Mouse (Mus musculus): ENCODE measurements at regions not wholly inside any gene's neighbourhood (a gene's known extent, or its start where the extent isn't known, plus 50 kb on each side); places are given as distances from the start of the nearest gene placed in this dataset.

GRCm38 (mm10) chr8:112093554-112093953 is 78.7 kb upstream of the Gm6793 start:
- Histone ChIP-seq H3K9me3 (replicated peaks) (no peaks in the 10 kb centered on the region), H3K27ac (no peak overlapping the region), H3K4me2 (no peak overlapping the region), H3K4me3 (no peak overlapping the region), H3K27me3 (no peaks in the 10 kb centered on the region), H3K9ac (no peak overlapping the region), H3K36me3 (no peaks in the 10 kb centered on the region), H3K4me1 (replicated peaks) (peaks cover 2% of the 10 kb centered on the region; the same call in 1 of the 2 replicates)
- WGBS: 60% methylated on average over 7 of the region's 7 CpGs
- no peak for ATAC-seq (replicated peaks; ENCODE audit: insufficient number of reproducible peaks, insufficient read depth, low FRiP score, low read depth)

DNA sequence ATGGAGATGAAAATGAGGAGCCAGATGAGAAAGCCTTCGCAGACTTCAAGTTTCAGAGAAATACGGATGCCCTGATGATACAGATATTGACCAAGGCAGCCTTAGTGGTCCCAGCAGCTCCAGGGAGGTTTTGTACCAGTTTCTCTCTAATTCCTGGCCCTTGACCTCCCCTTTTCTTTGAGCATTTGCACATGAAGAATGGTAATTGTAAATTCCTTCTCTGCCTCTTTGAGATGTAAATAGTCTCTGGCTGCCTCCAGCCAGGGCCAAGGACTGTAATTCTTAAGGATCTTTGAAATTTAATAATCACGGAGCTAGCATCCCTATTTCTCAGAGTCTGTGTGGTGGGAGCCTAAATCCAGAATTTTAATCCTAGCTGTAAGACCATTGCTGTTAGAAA is 78.0 kb upstream of the Gm6793 start:
- Histone ChIP-seq H3K4me1 (replicated peaks) (no peaks in the 10 kb centered on the region), H3K9me3 (replicated peaks) (no peaks in the 10 kb centered on the region), H3K27me3 (no peaks in the 10 kb centered on the region), H3K4me3 (no peak overlapping the region), H3K9ac (no peak overlapping the region), H3K27ac (no peak overlapping the region), H3K4me2 (no peak overlapping the region), H3K36me3 (no peaks in the 10 kb centered on the region)
- ATAC-seq (replicated peaks; ENCODE audit: insufficient number of reproducible peaks, insufficient read depth, low FRiP score, low read depth): no peak
- WGBS: 53% methylated on average over 3 of the region's 3 CpGs

DNA sequence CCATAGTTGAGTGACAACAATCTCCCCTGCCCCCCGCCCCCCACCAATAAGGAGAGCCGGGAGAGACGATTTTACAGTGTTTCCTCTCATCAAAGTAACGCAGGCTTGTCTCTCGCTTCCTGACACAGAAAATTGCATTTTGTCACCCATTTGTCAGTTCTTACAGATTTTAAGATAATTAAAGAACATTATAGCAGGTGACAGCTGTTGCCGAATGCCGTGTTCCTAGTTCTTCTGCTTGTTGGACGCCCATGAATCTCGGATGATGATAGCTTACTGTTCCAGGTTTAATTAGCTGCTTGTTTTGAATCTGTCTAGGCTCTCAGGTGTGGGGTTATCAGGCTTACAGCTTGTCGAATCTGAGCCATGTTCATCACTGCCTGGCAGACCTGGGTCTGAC is 63.8 kb upstream of the Gm6793 start:
- Histone ChIP-seq H3K27ac (no peak overlapping the region), H3K9me3 (replicated peaks) (no peaks in the 10 kb centered on the region), H3K27me3 (no peaks in the 10 kb centered on the region), H3K9ac (no peak overlapping the region), H3K4me1 (replicated peaks) (no peaks in the 10 kb centered on the region), H3K4me2 (no peak overlapping the region), H3K4me3 (no peak overlapping the region), H3K36me3 (no peaks in the 10 kb centered on the region)
- ATAC-seq (replicated peaks; ENCODE audit: insufficient number of reproducible peaks, insufficient read depth, low FRiP score, low read depth): no peak
- WGBS: 74% methylated on average over 10 of the region's 10 CpGs

DNA sequence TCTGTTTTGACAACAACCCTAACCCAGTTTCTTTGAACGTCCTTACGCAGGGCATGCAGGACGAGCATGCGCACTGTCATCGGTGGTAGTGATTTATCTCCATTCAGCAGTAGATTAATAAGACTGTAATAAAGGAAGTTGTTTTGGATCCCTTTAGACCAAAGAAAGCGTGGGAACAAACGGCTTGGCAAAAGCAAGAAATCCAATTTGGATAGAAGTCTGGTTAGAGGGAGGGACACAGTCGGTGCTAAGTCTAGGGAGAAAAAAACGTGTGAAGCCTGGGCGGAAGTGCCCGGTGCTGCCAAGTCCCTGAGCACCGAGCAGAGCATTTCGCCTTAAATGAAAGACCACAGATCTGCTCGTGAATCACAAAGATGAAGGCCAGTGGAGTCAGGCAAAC is 57.4 kb upstream of the Gm6793 start:
- Histone ChIP-seq H3K4me2 (no peak overlapping the region), H3K9ac (no peak overlapping the region)
- 65% methylated on average over 14 of the region's 14 CpGs for WGBS

DNA sequence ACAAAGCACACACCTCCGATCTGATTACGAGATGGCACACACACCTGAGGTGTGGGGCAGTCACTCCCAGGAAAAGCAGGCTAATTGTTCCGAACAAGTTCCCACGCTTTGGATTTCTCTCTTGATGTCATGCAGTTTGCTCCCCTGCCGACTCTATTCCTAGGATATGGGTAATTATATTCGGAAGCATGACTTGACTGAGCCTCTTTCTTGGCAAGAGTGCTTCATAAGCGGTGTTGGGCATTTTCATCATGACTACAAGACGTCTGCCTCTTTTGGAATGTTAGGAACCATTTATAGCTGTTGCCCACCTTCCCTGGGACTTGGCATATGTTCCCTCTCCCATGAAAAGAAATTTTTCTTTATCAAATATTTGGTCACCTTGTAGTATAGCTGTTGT is 55.4 kb upstream of the Gm6793 start:
- no peaks in the 10 kb centered on the region for H3K9me3 ChIP-seq (replicated peaks)

More for the DNA sequence above, 57.4 kb upstream of the Gm6793 start:
- Histone ChIP-seq H3K9me3 (replicated peaks) (no peaks in the 10 kb centered on the region), H3K4me1 (replicated peaks) (no peaks in the 10 kb centered on the region), H3K27ac (no peak overlapping the region), H3K27me3 (no peaks in the 10 kb centered on the region), H3K36me3 (no peaks in the 10 kb centered on the region), H3K4me3 (no peak overlapping the region)
- no peak for ATAC-seq (replicated peaks; ENCODE audit: insufficient number of reproducible peaks, insufficient read depth, low FRiP score, low read depth)

More for the DNA sequence above, 55.4 kb upstream of the Gm6793 start:
- Histone ChIP-seq H3K4me2 (no peak overlapping the region), H3K4me1 (replicated peaks) (no peaks in the 10 kb centered on the region), H3K9ac (no peak overlapping the region), H3K27me3 (no peaks in the 10 kb centered on the region), H3K36me3 (no peaks in the 10 kb centered on the region), H3K27ac (no peak overlapping the region), H3K4me3 (no peak overlapping the region)
- ATAC-seq (replicated peaks; ENCODE audit: insufficient number of reproducible peaks, insufficient read depth, low FRiP score, low read depth): no peak
- 73% methylated on average over 8 of the region's 8 CpGs for WGBS

All from heart, embryonic 15.5 days (tissue).